ENCODE assay signal across 9 mouse cellular contexts in the genomic region with DNA sequence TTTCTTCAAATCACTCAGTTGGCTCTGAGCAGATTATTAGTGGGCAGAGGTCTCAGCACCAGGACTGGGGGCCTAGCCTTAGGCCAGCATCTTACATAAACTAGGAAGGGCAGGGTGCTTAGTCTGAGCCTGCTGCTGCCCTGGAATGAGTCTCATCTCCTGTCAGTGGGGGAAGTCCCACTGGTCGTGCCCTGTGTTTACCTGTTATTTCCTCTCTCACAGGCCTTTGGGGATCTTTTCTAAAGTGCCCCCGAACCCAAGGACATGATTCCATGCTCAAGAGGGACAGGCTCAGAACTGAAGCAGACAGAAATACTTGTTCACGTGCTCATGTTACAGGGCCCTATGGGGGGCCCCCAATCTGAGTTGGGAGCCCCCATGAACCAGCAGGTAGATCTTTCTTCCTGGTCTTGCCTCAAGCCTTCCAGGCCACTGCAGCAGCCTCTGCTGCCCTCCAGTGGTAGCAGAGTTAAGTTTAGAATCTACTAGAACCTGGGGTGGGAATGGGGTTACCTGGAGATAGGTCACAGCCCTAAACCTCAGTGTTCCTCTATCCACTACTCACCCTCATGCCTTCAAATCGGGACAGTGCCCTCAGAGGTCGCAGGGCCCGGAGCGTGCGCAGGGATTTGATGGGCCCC. TPM values are rescaled to one million over a fixed set of nuclear protein-coding genes. Genes with fewer than 3 reads are reported as not detected.
DNase-seq lines count a peak whose midpoint lies in the region; ATAC-seq and TF ChIP-seq lines count a peak whose summit lies in the region.
"Had no signal": no experiment of that assay in that cellular context is flagged by ENCODE, and none has a peak within 500 bp of the region (broad histone marks: within the 10 kb centered on the region; RNA-seq: fewer than 3 reads in every experiment).

No protein-coding gene starts in this region.

- peak; percentile 82 for TF ChIP-seq CTCF in liver, adult 2 months (IDR thresholded peaks at IDR 0.05; ENCODE audit: low read depth, low read length)
- peak; percentile 19; the same call in 1 of the 2 replicates for TF ChIP-seq CTCF in olfactory bulb, adult 2 months (IDR thresholded peaks at IDR 0.05; ENCODE audit: insufficient read depth, low read depth, low read length)

- intact Hi-C loops in left cerebral cortex, postnatal 14 days (cut with DNase I) = loop anchor here (2.0 to 5.0 kb wide), 2 partner anchors 42 to 69 kb away; a partner anchor contains a TSS

- H3K4me2 ChIP-seq in liver, embryonic 12.5 days = no peak overlapping the region
- no peak overlapping the region for H3K4me2 ChIP-seq in intestine, embryonic 14.5 days (ENCODE audit: low read length)
- H3K4me2 ChIP-seq: embryonic facial prominence, embryonic 12.5 days had no signal

- no peak for ATAC-seq in liver, embryonic 12.5 days
- no peak; the same call in 1 of the 2 replicates for ATAC-seq in intestine, embryonic 14.5 days (replicated peaks; ENCODE audit: low FRiP score, low TSS enrichment, low read depth)

- H3K9me3 ChIP-seq in liver, embryonic 12.5 days (replicated peaks) = no peaks in the 10 kb centered on the region
- H3K9me3 ChIP-seq in intestine, embryonic 14.5 days (ENCODE audit: control insufficient read depth, low read length) = no peaks in the 10 kb centered on the region
- H3K9me3 ChIP-seq: embryonic facial prominence, embryonic 12.5 days had no signal

- no peaks in the 10 kb centered on the region for H3K36me3 ChIP-seq in liver, adult 2 months (ENCODE audit: control insufficient read depth, insufficient read depth, low read length)
- no peaks in the 10 kb centered on the region for H3K36me3 ChIP-seq in liver, embryonic 12.5 days
- no peaks in the 10 kb centered on the region for H3K36me3 ChIP-seq in intestine, embryonic 14.5 days (ENCODE audit: control insufficient read depth, insufficient read depth, low read length)
- H3K36me3 ChIP-seq: embryonic facial prominence, embryonic 12.5 days had no signal

- no peaks in the 10 kb centered on the region for H3K4me1 ChIP-seq in liver, adult 2 months (ENCODE audit: control insufficient read depth, insufficient read depth, low read length)
- H3K4me1 ChIP-seq in liver, embryonic 12.5 days = peaks cover 11% of the 10 kb centered on the region
- 0 out of 2 replicates have a peak, but pooled peaks cover 3% of the 10 kb centered on the region for H3K4me1 ChIP-seq in intestine, embryonic 14.5 days (replicated peaks; ENCODE audit: control insufficient read depth, insufficient read depth, low read length)
- H3K4me1 ChIP-seq in olfactory bulb, adult 2 months (ENCODE audit: control insufficient read depth, insufficient read depth, low read length) = no peaks in the 10 kb centered on the region

- H3K4me3 ChIP-seq in liver, adult 2 months (ENCODE audit: insufficient read depth, low read depth, low read length) = no peak overlapping the region
- H3K4me3 ChIP-seq in liver, embryonic 12.5 days = no peak overlapping the region
- no peak overlapping the region for H3K4me3 ChIP-seq in intestine, embryonic 14.5 days (ENCODE audit: low read depth, low read length)
- H3K4me3 ChIP-seq in olfactory bulb, adult 2 months (ENCODE audit: insufficient read depth, low read depth, low read length) = no peak overlapping the region
- H3K4me3 ChIP-seq: embryonic facial prominence, embryonic 12.5 days had no signal

- DNase-seq in liver, adult 2 months (ENCODE audit: extremely low read depth, low read depth, low spot score) = peak; percentile 14
- peak; percentile 61 for DNase-seq in adrenal gland, adult 2 months
- DNase-seq in embryo, embryonic 11.5 days (ENCODE audit: low read depth, low spot score) = peak; percentile 32
- DNase-seq in intestine, embryonic 14.5 days (ENCODE audit: low spot score) = peak; percentile 83
- DNase-seq in left cerebral cortex, postnatal 14 days (ENCODE audit: low spot score in 2 of 2) = peak; percentile 67 to 78
- DNase-seq in thymus, postnatal 10 days (ENCODE audit: low spot score in 2 of 2) = peak; percentile 68 to 87

- no peaks in the 10 kb centered on the region for H3K79me2 ChIP-seq in liver, adult 2 months (ENCODE audit: control insufficient read depth, insufficient read depth, low read length)

- no peak overlapping the region for H3K9ac ChIP-seq in liver, adult 2 months (ENCODE audit: low read depth, low read length)
- no peak overlapping the region for H3K9ac ChIP-seq in liver, embryonic 12.5 days
- H3K9ac ChIP-seq in intestine, embryonic 14.5 days (ENCODE audit: low read length) = no peak overlapping the region
- H3K9ac ChIP-seq: embryonic facial prominence, embryonic 12.5 days had no signal

- WGBS in liver, adult 2 months = 72% methylated on average over 8 of the region's 8 CpGs
- 56% methylated on average over 8 of the region's 8 CpGs for WGBS in liver, embryonic 12.5 days (ENCODE audit: insufficient replicate concordance)
- 57% methylated on average over 8 of the region's 8 CpGs for WGBS in intestine, embryonic 14.5 days
- WGBS in olfactory bulb, adult 2 months = 73% methylated on average over 8 of the region's 8 CpGs

- no peaks in the 10 kb centered on the region for H3K27me3 ChIP-seq in liver, adult 2 months (ENCODE audit: control insufficient read depth, insufficient read depth, low read length)
- H3K27me3 ChIP-seq in liver, embryonic 12.5 days (replicated peaks) = peaks cover 7% of the 10 kb centered on the region
- no peaks in the 10 kb centered on the region for H3K27me3 ChIP-seq in intestine, embryonic 14.5 days (replicated peaks; ENCODE audit: control insufficient read depth, insufficient read depth, low read length)
- H3K27me3 ChIP-seq: embryonic facial prominence, embryonic 12.5 days had no signal

- H3K27ac ChIP-seq in liver, adult 2 months (replicated peaks; ENCODE audit: insufficient read depth, low read depth, low read length) = no peak overlapping the region
- H3K27ac ChIP-seq in liver, embryonic 12.5 days = no peak overlapping the region
- no peak overlapping the region for H3K27ac ChIP-seq in intestine, embryonic 14.5 days (ENCODE audit: low read depth)
- no peak overlapping the region for H3K27ac ChIP-seq in olfactory bulb, adult 2 months (ENCODE audit: insufficient read depth, low read depth, low read length)
- H3K27ac ChIP-seq: embryonic facial prominence, embryonic 12.5 days had no signal

- TF ChIP-seq POLR2A in liver, adult 2 months (IDR thresholded peaks at IDR 0.05; ENCODE audit: extremely low read depth, insufficient read depth, low read length) = no peak
- no peak for TF ChIP-seq POLR2A in olfactory bulb, adult 2 months (IDR thresholded peaks at IDR 0.05; ENCODE audit: insufficient read depth, low read depth, low read length)

RNA-seq across cellular contexts. Expression of a gene that starts 11.1 kb away (rescaled TPM):
- total RNA-seq in liver, adult 2 months (2014; rRNA removed) = 2.1 and 4.6 TPM in 2 replicates
- polyA plus RNA-seq in liver, adult 2 months (2012; rRNA removed) = 1.4 and 3.8 TPM in 2 replicates
- polyA plus RNA-seq in liver, embryonic 12.5 days (2016; fragmentation: Nextera tagmentation; extraction: Ambion mirVana) = 4.2 and 5.3 TPM in 2 replicates
- total RNA-seq in adrenal gland, adult 2 months (2021) = under 1 TPM; 0.79 to 0.81 TPM
- 0.93 and 1.1 TPM in 2 replicates for polyA plus RNA-seq in adrenal gland, adult 2 months (2012; rRNA removed)
- polyA plus RNA-seq in intestine, embryonic 14.5 days (2014; fragmentation: Nextera tagmentation; extraction: Ambion mirVana) = 3.8 and 4.2 TPM in 2 replicates
- not detected for total RNA-seq in left cerebral cortex, postnatal 14 days (2021)
- polyA plus RNA-seq in olfactory bulb, adult 2 months (2012; ENCODE audit: insufficient read depth, insufficient read length, low replicate concordance, missing spikeins) = not detected in 2 replicates

RNA-seq across cellular contexts. Expression of a gene that starts 24.0 kb away (rescaled TPM):
- not detected in 2 replicates for total RNA-seq in liver, adult 2 months (2014; rRNA removed)
- not detected in 2 replicates for polyA plus RNA-seq in liver, adult 2 months (2012; rRNA removed)
- not detected in 2 replicates for polyA plus RNA-seq in liver, embryonic 12.5 days (2016; fragmentation: Nextera tagmentation; extraction: Ambion mirVana)
- total RNA-seq in adrenal gland, adult 2 months (2021) = not detected
- polyA plus RNA-seq in adrenal gland, adult 2 months (2012; rRNA removed) = not detected in 2 replicates
- polyA plus RNA-seq in intestine, embryonic 14.5 days (2014; fragmentation: Nextera tagmentation; extraction: Ambion mirVana) = not detected in 2 replicates
- not detected for total RNA-seq in left cerebral cortex, postnatal 14 days (2021)
- polyA plus RNA-seq in olfactory bulb, adult 2 months (2012; ENCODE audit: insufficient read depth, insufficient read length, low replicate concordance, missing spikeins) = not detected in 2 replicates
- polyA plus RNA-seq: embryonic facial prominence, embryonic 12.5 days had no signal

RNA-seq across cellular contexts. Expression of a gene that starts 27.4 kb away (rescaled TPM):
- total RNA-seq in liver, adult 2 months (2014; rRNA removed) = 0.09 and 0.13 TPM in 2 replicates
- 0.02 TPM in 2 replicates for polyA plus RNA-seq in liver, adult 2 months (2012; rRNA removed)
- 0.02 TPM in 1 of 2 replicates, not detected in the other for polyA plus RNA-seq in liver, embryonic 12.5 days (2016; fragmentation: Nextera tagmentation; extraction: Ambion mirVana)
- total RNA-seq in adrenal gland, adult 2 months (2021) = under 1 TPM; 0.07 to 0.09 TPM
- polyA plus RNA-seq in adrenal gland, adult 2 months (2012; rRNA removed) = 0.01 and 0.15 TPM in 2 replicates
- polyA plus RNA-seq in intestine, embryonic 14.5 days (2014; fragmentation: Nextera tagmentation; extraction: Ambion mirVana) = 0.04 TPM in 1 of 2 replicates, not detected in the other
- under 1 TPM in 1 of 2 experiments, not detected in 1; 0.06 TPM for total RNA-seq in left cerebral cortex, postnatal 14 days (2021)
- not detected in 2 replicates for polyA plus RNA-seq in olfactory bulb, adult 2 months (2012; ENCODE audit: insufficient read depth, insufficient read length, low replicate concordance, missing spikeins)

RNA-seq across cellular contexts. Expression of a gene that starts 39.6 kb away (rescaled TPM):
- total RNA-seq in liver, adult 2 months (2014; rRNA removed) = not detected in 2 replicates
- 0.17 TPM in 1 of 2 replicates, not detected in the other for polyA plus RNA-seq in liver, adult 2 months (2012; rRNA removed)
- polyA plus RNA-seq in liver, embryonic 12.5 days (2016; fragmentation: Nextera tagmentation; extraction: Ambion mirVana) = not detected in 2 replicates
- total RNA-seq in adrenal gland, adult 2 months (2021) = not detected
- not detected in 2 replicates for polyA plus RNA-seq in adrenal gland, adult 2 months (2012; rRNA removed)
- polyA plus RNA-seq in intestine, embryonic 14.5 days (2014; fragmentation: Nextera tagmentation; extraction: Ambion mirVana) = 0.60 and 0.74 TPM in 2 replicates
- not detected for total RNA-seq in left cerebral cortex, postnatal 14 days (2021)
- not detected in 2 replicates for polyA plus RNA-seq in olfactory bulb, adult 2 months (2012; ENCODE audit: insufficient read depth, insufficient read length, low replicate concordance, missing spikeins)
- polyA plus RNA-seq: embryonic facial prominence, embryonic 12.5 days had no signal

RNA-seq across cellular contexts. Expression of a gene that starts 49.2 kb away (rescaled TPM):
- total RNA-seq in liver, adult 2 months (2014; rRNA removed) = not detected in 2 replicates
- polyA plus RNA-seq in liver, adult 2 months (2012; rRNA removed) = not detected in 2 replicates
- 0.57 and 0.83 TPM in 2 replicates for polyA plus RNA-seq in liver, embryonic 12.5 days (2016; fragmentation: Nextera tagmentation; extraction: Ambion mirVana)
- under 1 TPM; 0.10 to 0.26 TPM for total RNA-seq in adrenal gland, adult 2 months (2021)
- polyA plus RNA-seq in adrenal gland, adult 2 months (2012; rRNA removed) = not detected in 2 replicates
- 0.16 and 0.26 TPM in 2 replicates for polyA plus RNA-seq in intestine, embryonic 14.5 days (2014; fragmentation: Nextera tagmentation; extraction: Ambion mirVana)
- under 1 TPM; 0.11 to 0.20 TPM for total RNA-seq in left cerebral cortex, postnatal 14 days (2021)
- polyA plus RNA-seq in olfactory bulb, adult 2 months (2012; ENCODE audit: insufficient read depth, insufficient read length, low replicate concordance, missing spikeins) = not detected in 2 replicates

Comparison
In these comparisons a context has a peak if more than half of its experiments do, and no peak if none do; other contexts are left out.
1. DNase-seq: peak in every context shown above with its lines; median percentile 83 in intestine, embryonic 14.5 days; 78 in thymus, postnatal 10 days; 72 in left cerebral cortex, postnatal 14 days; 61 in adrenal gland, adult 2 months; 32 in embryo, embryonic 11.5 days; 14 in liver, adult 2 months.